Mouse (Mus musculus): ENCODE data around the gene Enpp4. TPM values are rescaled to one million over a fixed set of nuclear protein-coding genes. Genes with fewer than 3 reads are reported as not detected.
A peak's percentile ranks its signal among the peaks of the same experiment; 100 is the strongest.

Gene Enpp4
- 4.5 and 5.0 TPM in 2 replicates for polyA plus RNA-seq (2014; fragmentation: Nextera tagmentation; extraction: Ambion mirVana)

- peak within 1 kb of the TSS; percentile 92 for H3K4me2 ChIP-seq (ENCODE audit: low read depth, low read length, severe bottlenecking)
- DNase-seq (ENCODE audit: low spot score) (peak; percentile 91), ATAC-seq (replicated peaks; ENCODE audit: low FRiP score) (peak; percentile 99)
- no peak within 1 kb of the TSS for H3K27ac ChIP-seq (ENCODE audit: low read depth, low read length)
- H3K9ac ChIP-seq (ENCODE audit: low read length): peak within 1 kb of the TSS; percentile 71
- H3K9me3 ChIP-seq (ENCODE audit: control insufficient read depth, low read length): no peaks in the 10 kb centered on the region
- H3K4me1 ChIP-seq (replicated peaks; ENCODE audit: control insufficient read depth, insufficient read depth, low read length): 0 out of 2 replicates have a peak, but pooled peaks cover 2% of the 10 kb centered on the region
- H3K4me3 ChIP-seq (ENCODE audit: low read depth, low read length): peak within 1 kb of the TSS; percentile 62
- H3K27me3 ChIP-seq (ENCODE audit: control insufficient read depth, insufficient read depth, low read length): no peaks in the 10 kb centered on the region
- WGBS: under 1% methylated on average over 76 of the region's 76 CpGs
- no peaks in the 10 kb centered on the region for H3K36me3 ChIP-seq (ENCODE audit: control insufficient read depth, insufficient read depth, low read length)
These were observed at the start of gene Enpp4 for GRCm38 (mm10) chr17:44105287-44106138. Enpp4 (minus strand) TSS chr17:44105809.

GRCm38 (mm10) chr17:44155204-44155603 is 49.6 kb upstream of the Enpp4 start:
- no peaks in the 10 kb centered on the region for H3K9me3 ChIP-seq (ENCODE audit: control insufficient read depth, low read length)
- no peaks in the 10 kb centered on the region for H3K4me1 ChIP-seq (replicated peaks; ENCODE audit: control insufficient read depth, insufficient read depth, low read length)
- no peak for ATAC-seq (replicated peaks; ENCODE audit: low FRiP score)
- no peak overlapping the region for H3K4me3 ChIP-seq (ENCODE audit: low read depth, low read length)
- no peaks in the 10 kb centered on the region for H3K27me3 ChIP-seq (ENCODE audit: control insufficient read depth, insufficient read depth, low read length)
- no peak for DNase-seq (ENCODE audit: low spot score)
- no peak overlapping the region for H3K4me2 ChIP-seq (ENCODE audit: low read depth, low read length, severe bottlenecking)
- WGBS: 90% methylated on average over 2 of the region's 2 CpGs
- H3K9ac ChIP-seq (ENCODE audit: low read length): no peak overlapping the region
- H3K27ac ChIP-seq (ENCODE audit: low read depth, low read length): no peak overlapping the region
- no peaks in the 10 kb centered on the region for H3K36me3 ChIP-seq (ENCODE audit: control insufficient read depth, insufficient read depth, low read length)

GRCm38 (mm10) chr17:44153871-44154270 is 48.3 kb upstream of the Enpp4 start:
- WGBS: 56% methylated on average over 5 of the region's 5 CpGs
- Histone ChIP-seq H3K9me3 (ENCODE audit: control insufficient read depth, low read length) (no peaks in the 10 kb centered on the region), H3K9ac (ENCODE audit: low read length) (no peak overlapping the region), H3K27me3 (ENCODE audit: control insufficient read depth, insufficient read depth, low read length) (no peaks in the 10 kb centered on the region), H3K4me1 (replicated peaks; ENCODE audit: control insufficient read depth, insufficient read depth, low read length) (no peaks in the 10 kb centered on the region), H3K36me3 (ENCODE audit: control insufficient read depth, insufficient read depth, low read length) (no peaks in the 10 kb centered on the region), H3K4me2 (ENCODE audit: low read depth, low read length, severe bottlenecking) (no peak overlapping the region), H3K4me3 (ENCODE audit: low read depth, low read length) (no peak overlapping the region), H3K27ac (ENCODE audit: low read depth, low read length) (no peak overlapping the region)
- ATAC-seq (replicated peaks; ENCODE audit: low FRiP score) (no peak), DNase-seq (ENCODE audit: low spot score) (no peak)

- H3K4me2 ChIP-seq (ENCODE audit: low read depth, low read length, severe bottlenecking): no peak overlapping the region
- DNase-seq (ENCODE audit: low spot score) (no peak), ATAC-seq (replicated peaks; ENCODE audit: low FRiP score) (no peak)
- H3K36me3 ChIP-seq (ENCODE audit: control insufficient read depth, insufficient read depth, low read length): no peaks in the 10 kb centered on the region
- no peaks in the 10 kb centered on the region for H3K4me1 ChIP-seq (replicated peaks; ENCODE audit: control insufficient read depth, insufficient read depth, low read length)
- 88% methylated on average over 8 of the region's 8 CpGs for WGBS
- H3K9me3 ChIP-seq (ENCODE audit: control insufficient read depth, low read length): no peaks in the 10 kb centered on the region
- H3K27ac ChIP-seq (ENCODE audit: low read depth, low read length): no peak overlapping the region
- no peak overlapping the region for H3K4me3 ChIP-seq (ENCODE audit: low read depth, low read length)
- H3K9ac ChIP-seq (ENCODE audit: low read length): no peak overlapping the region
- no peaks in the 10 kb centered on the region for H3K27me3 ChIP-seq (ENCODE audit: control insufficient read depth, insufficient read depth, low read length)
These were observed 46.3 kb upstream of the Enpp4 start for GRCm38 (mm10) chr17:44151889-44152288.

- DNase-seq (ENCODE audit: low spot score): peak; percentile 63
- no peak overlapping the region for H3K27ac ChIP-seq (ENCODE audit: low read depth, low read length)
- no peak overlapping the region for H3K4me2 ChIP-seq (ENCODE audit: low read depth, low read length, severe bottlenecking)
- H3K9me3 ChIP-seq (ENCODE audit: control insufficient read depth, low read length): no peaks in the 10 kb centered on the region
- 64% methylated on average over 3 of the region's 3 CpGs for WGBS
- H3K4me1 ChIP-seq (replicated peaks; ENCODE audit: control insufficient read depth, insufficient read depth, low read length): no peaks in the 10 kb centered on the region
- no peaks in the 10 kb centered on the region for H3K36me3 ChIP-seq (ENCODE audit: control insufficient read depth, insufficient read depth, low read length)
- H3K9ac ChIP-seq (ENCODE audit: low read length): no peak overlapping the region
- H3K4me3 ChIP-seq (ENCODE audit: low read depth, low read length): no peak overlapping the region
- H3K27me3 ChIP-seq (ENCODE audit: control insufficient read depth, insufficient read depth, low read length): no peaks in the 10 kb centered on the region
- ATAC-seq (replicated peaks; ENCODE audit: low FRiP score): no peak
These were observed 45.5 kb upstream of the Enpp4 start for GRCm38 (mm10) chr17:44151130-44151529.

GRCm38 (mm10) chr17:44148109-44148846 is 42.7 kb upstream of the Enpp4 start:
- no peaks in the 10 kb centered on the region for H3K27me3 ChIP-seq (ENCODE audit: control insufficient read depth, insufficient read depth, low read length)
- no peak overlapping the region for H3K4me2 ChIP-seq (ENCODE audit: low read depth, low read length, severe bottlenecking)
- no peak overlapping the region for H3K27ac ChIP-seq (ENCODE audit: low read depth, low read length)
- WGBS: 89% methylated on average over 5 of the region's 5 CpGs
- ATAC-seq (replicated peaks; ENCODE audit: low FRiP score): no peak
- H3K9me3 ChIP-seq (ENCODE audit: control insufficient read depth, low read length): no peaks in the 10 kb centered on the region
- H3K36me3 ChIP-seq (ENCODE audit: control insufficient read depth, insufficient read depth, low read length): no peaks in the 10 kb centered on the region
- no peak overlapping the region for H3K4me3 ChIP-seq (ENCODE audit: low read depth, low read length)
- no peak overlapping the region for H3K9ac ChIP-seq (ENCODE audit: low read length)
- DNase-seq (ENCODE audit: low spot score): no peak
- H3K4me1 ChIP-seq (replicated peaks; ENCODE audit: control insufficient read depth, insufficient read depth, low read length): no peaks in the 10 kb centered on the region

- WGBS: 69% methylated on average over 1 of the region's 1 CpGs
- ATAC-seq (replicated peaks; ENCODE audit: low FRiP score) (no peak), DNase-seq (ENCODE audit: low spot score) (no peak)
- Histone ChIP-seq H3K27me3 (ENCODE audit: control insufficient read depth, insufficient read depth, low read length) (no peaks in the 10 kb centered on the region), H3K4me2 (ENCODE audit: low read depth, low read length, severe bottlenecking) (no peak overlapping the region), H3K4me3 (ENCODE audit: low read depth, low read length) (no peak overlapping the region), H3K36me3 (ENCODE audit: control insufficient read depth, insufficient read depth, low read length) (no peaks in the 10 kb centered on the region), H3K9me3 (ENCODE audit: control insufficient read depth, low read length) (no peaks in the 10 kb centered on the region), H3K9ac (ENCODE audit: low read length) (no peak overlapping the region), H3K4me1 (replicated peaks; ENCODE audit: control insufficient read depth, insufficient read depth, low read length) (no peaks in the 10 kb centered on the region), H3K27ac (ENCODE audit: low read depth, low read length) (no peak overlapping the region)
These were observed 40.2 kb upstream of the Enpp4 start for GRCm38 (mm10) chr17:44145806-44146205.

- Histone ChIP-seq H3K9me3 (ENCODE audit: control insufficient read depth, low read length) (no peaks in the 10 kb centered on the region), H3K9ac (ENCODE audit: low read length) (no peak overlapping the region), H3K27me3 (ENCODE audit: control insufficient read depth, insufficient read depth, low read length) (no peaks in the 10 kb centered on the region), H3K4me1 (replicated peaks; ENCODE audit: control insufficient read depth, insufficient read depth, low read length) (no peaks in the 10 kb centered on the region), H3K27ac (ENCODE audit: low read depth, low read length) (no peak overlapping the region), H3K4me3 (ENCODE audit: low read depth, low read length) (no peak overlapping the region), H3K36me3 (ENCODE audit: control insufficient read depth, insufficient read depth, low read length) (no peaks in the 10 kb centered on the region), H3K4me2 (ENCODE audit: low read depth, low read length, severe bottlenecking) (no peak overlapping the region)
- ATAC-seq (replicated peaks; ENCODE audit: low FRiP score) (no peak), DNase-seq (ENCODE audit: low spot score) (no peak)
- WGBS: 90% methylated on average over 10 of the region's 10 CpGs
These were observed 31.4 kb upstream of the Enpp4 start for GRCm38 (mm10) chr17:44136863-44137640.

All from forebrain, embryonic 11.5 days (tissue).